Mouse (Mus musculus): ENCODE measurements around the gene Neu2. TPM values are rescaled to one million over a fixed set of nuclear protein-coding genes. Genes with fewer than 3 reads are reported as not detected.
A peak's percentile ranks its signal among the peaks of the same experiment; 100 is the strongest.

Gene Neu2
- polyA plus RNA-seq, 1 experiment: 3.7 TPM

GRCm38 (mm10) chr1:87601801-87602200 lies 92.1 kb downstream of the Neu2 start:
- no peak for DNase-seq
- H3K4me3 ChIP-seq (replicated peaks; ENCODE audit: insufficient read depth, low read depth, low read length): no peak overlapping the region
- H3K27me3 ChIP-seq (ENCODE audit: control insufficient read depth, insufficient read depth, low read length): no peaks in the 10 kb centered on the region
- no peak overlapping the region for H3K27ac ChIP-seq (ENCODE audit: insufficient read depth, low read length)
- WGBS: 86% methylated on average over 2 of the region's 2 CpGs
- no peak for TF ChIP-seq CTCF (IDR thresholded peaks at IDR 0.05; ENCODE audit: borderline replicate concordance, insufficient read depth, low read depth, low read length)
- TF ChIP-seq POLR2A (IDR thresholded peaks at IDR 0.05; ENCODE audit: borderline replicate concordance, insufficient read depth, low read length): no peak
- H3K4me1 ChIP-seq (ENCODE audit: control insufficient read depth, insufficient read depth, low read length): peaks cover 1% of the 10 kb centered on the region; the same call in 1 of the 2 replicates

GRCm38 (mm10) chr1:87603389-87603788 lies 93.7 kb downstream of the Neu2 start:
- Histone ChIP-seq H3K27me3 (ENCODE audit: control insufficient read depth, insufficient read depth, low read length) (no peaks in the 10 kb centered on the region), H3K4me1 (ENCODE audit: control insufficient read depth, insufficient read depth, low read length) (peaks cover 2% of the 10 kb centered on the region; the same call in 1 of the 2 replicates), H3K4me3 (replicated peaks; ENCODE audit: insufficient read depth, low read depth, low read length) (no peak overlapping the region), H3K27ac (ENCODE audit: insufficient read depth, low read length) (no peak overlapping the region)
- TF ChIP-seq POLR2A (IDR thresholded peaks at IDR 0.05; ENCODE audit: borderline replicate concordance, insufficient read depth, low read length) (no peak), CTCF (IDR thresholded peaks at IDR 0.05; ENCODE audit: borderline replicate concordance, insufficient read depth, low read depth, low read length) (no peak)
- 94% methylated on average over 5 of the region's 5 CpGs for WGBS
- no peak for DNase-seq

- no peak for TF ChIP-seq CTCF (IDR thresholded peaks at IDR 0.05; ENCODE audit: borderline replicate concordance, insufficient read depth, low read depth, low read length)
- no peak for TF ChIP-seq POLR2A (IDR thresholded peaks at IDR 0.05; ENCODE audit: borderline replicate concordance, insufficient read depth, low read length)
- no peak overlapping the region for H3K4me3 ChIP-seq (replicated peaks; ENCODE audit: insufficient read depth, low read depth, low read length)
- no peak overlapping the region for H3K27ac ChIP-seq (ENCODE audit: insufficient read depth, low read length)
- H3K4me1 ChIP-seq (ENCODE audit: control insufficient read depth, insufficient read depth, low read length): peaks cover 9% of the 10 kb centered on the region; the same call in 1 of the 2 replicates
- DNase-seq: no peak
- 90% methylated on average over 2 of the region's 2 CpGs for WGBS
- no peaks in the 10 kb centered on the region for H3K27me3 ChIP-seq (ENCODE audit: control insufficient read depth, insufficient read depth, low read length)
These were observed 95.6 kb downstream of the Neu2 start for GRCm38 (mm10) chr1:87605296-87605695.

GRCm38 (mm10) chr1:87607385-87608091 lies 97.8 kb downstream of the Neu2 start:
- no peak for TF ChIP-seq CTCF (IDR thresholded peaks at IDR 0.05; ENCODE audit: borderline replicate concordance, insufficient read depth, low read depth, low read length)
- no peak for TF ChIP-seq POLR2A (IDR thresholded peaks at IDR 0.05; ENCODE audit: borderline replicate concordance, insufficient read depth, low read length)
- 23% methylated on average over 21 of the region's 21 CpGs for WGBS
- Histone ChIP-seq H3K27ac (ENCODE audit: insufficient read depth, low read length) (no peak overlapping the region), H3K27me3 (ENCODE audit: control insufficient read depth, insufficient read depth, low read length) (no peaks in the 10 kb centered on the region), H3K4me1 (ENCODE audit: control insufficient read depth, insufficient read depth, low read length) (peaks cover 9% of the 10 kb centered on the region; the same call in 1 of the 2 replicates), H3K4me3 (replicated peaks; ENCODE audit: insufficient read depth, low read depth, low read length) (no peak overlapping the region)
- peak; percentile 80 to 91 for DNase-seq

DNA sequence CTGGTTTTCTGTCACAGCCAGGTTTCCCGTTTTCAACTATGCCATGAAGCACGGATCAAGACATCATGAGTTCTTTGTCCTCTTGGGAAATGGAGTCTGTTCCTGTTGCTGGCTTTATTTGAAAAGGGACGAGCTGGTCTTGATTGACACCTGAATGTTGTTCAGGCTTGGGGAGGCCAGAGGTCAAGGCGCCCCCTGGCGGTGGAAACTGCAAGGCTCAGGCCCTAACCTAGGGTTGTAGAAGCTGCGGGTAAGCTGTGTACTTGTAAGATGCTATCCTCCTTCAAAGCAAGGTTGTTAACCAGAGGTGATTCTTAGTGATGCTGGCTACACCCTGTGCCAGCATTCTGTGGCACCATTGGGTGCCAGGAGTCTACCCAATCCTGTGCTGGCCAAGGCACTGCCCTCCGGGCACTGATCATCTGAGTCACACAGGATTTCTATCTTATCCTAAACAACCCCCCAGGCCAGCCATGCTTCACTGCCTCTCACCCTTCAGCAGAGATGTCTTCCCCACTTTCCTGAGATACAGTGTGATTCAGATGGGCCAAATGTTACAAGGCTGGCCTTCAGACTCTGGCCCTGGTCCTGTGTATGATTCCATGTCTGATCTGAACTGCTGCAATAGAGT lies 98.8 kb downstream of the Neu2 start:
- Histone ChIP-seq H3K27me3 (ENCODE audit: control insufficient read depth, insufficient read depth, low read length) (no peaks in the 10 kb centered on the region), H3K4me1 (ENCODE audit: control insufficient read depth, insufficient read depth, low read length) (peaks cover 9% of the 10 kb centered on the region; the same call in 1 of the 2 replicates), H3K4me3 (replicated peaks; ENCODE audit: insufficient read depth, low read depth, low read length) (no peak overlapping the region), H3K27ac (ENCODE audit: insufficient read depth, low read length) (no peak overlapping the region)
- TF ChIP-seq POLR2A (IDR thresholded peaks at IDR 0.05; ENCODE audit: borderline replicate concordance, insufficient read depth, low read length): no peak
- TF ChIP-seq CTCF (IDR thresholded peaks at IDR 0.05; ENCODE audit: borderline replicate concordance, insufficient read depth, low read depth, low read length): peak; percentile 76
- DNase-seq: peak; percentile 58 to 72
- WGBS: 28% methylated on average over 7 of the region's 7 CpGs

- no peak for DNase-seq
- Histone ChIP-seq H3K4me3 (replicated peaks; ENCODE audit: insufficient read depth, low read depth, low read length) (no peak overlapping the region), H3K4me1 (ENCODE audit: control insufficient read depth, insufficient read depth, low read length) (no peaks in the 10 kb centered on the region), H3K27ac (ENCODE audit: insufficient read depth, low read length) (no peak overlapping the region), H3K27me3 (ENCODE audit: control insufficient read depth, insufficient read depth, low read length) (no peaks in the 10 kb centered on the region)
- TF ChIP-seq POLR2A (IDR thresholded peaks at IDR 0.05; ENCODE audit: borderline replicate concordance, insufficient read depth, low read length) (no peak), CTCF (IDR thresholded peaks at IDR 0.05; ENCODE audit: borderline replicate concordance, insufficient read depth, low read depth, low read length) (no peak)
- 64% methylated on average over 2 of the region's 2 CpGs for WGBS
These were observed 105.0 kb downstream of the Neu2 start for GRCm38 (mm10) chr1:87614576-87615295.

- TF ChIP-seq POLR2A (IDR thresholded peaks at IDR 0.05; ENCODE audit: borderline replicate concordance, insufficient read depth, low read length) (no peak), CTCF (IDR thresholded peaks at IDR 0.05; ENCODE audit: borderline replicate concordance, insufficient read depth, low read depth, low read length) (no peak)
- 76% methylated on average over 12 of the region's 12 CpGs for WGBS
- H3K4me3 ChIP-seq (replicated peaks; ENCODE audit: insufficient read depth, low read depth, low read length): no peak within 1 kb of the TSS
- DNase-seq: no peak
- H3K4me1 ChIP-seq (ENCODE audit: control insufficient read depth, insufficient read depth, low read length): peaks cover 6% of the 10 kb centered on the region
- H3K27me3 ChIP-seq (ENCODE audit: control insufficient read depth, insufficient read depth, low read length): no peaks in the 10 kb centered on the region
- no peak within 1 kb of the TSS for H3K27ac ChIP-seq (ENCODE audit: insufficient read depth, low read length)
These were observed 110.6 kb downstream of the Neu2 start, which contains the start of gene Inpp5d for GRCm38 (mm10) chr1:87620211-87620668. Gene Inpp5d (plus strand): TSS chr1:87620312.
